Mouse (Mus musculus) myocyte (in vitro differentiated cells): ENCODE results near the gene Dazl.

Experiments
- CEBPB ChIP-seq: IDR thresholded peaks from 2 replicates; pipeline ENCODE4 v1.6.1; 2011; ENCODE audit warnings: mild to moderate bottlenecking, moderate library complexity; ENCODE audit not compliant: poor library complexity, insufficient read depth, severe bottlenecking
- MAX ChIP-seq: IDR thresholded peaks from one replicate; pipeline ENCODE4 v1.6.1; 2011; ENCODE audit warnings: low read depth, mild to moderate bottlenecking, control low read depth
- MYOD1 ChIP-seq, 3 experiments: IDR thresholded peaks; one replicate each; pipeline ENCODE4 v1.6.1; 2011; ENCODE audit warnings: control low read depth in 2 of 3, low read depth in 2 of 3, mild to moderate bottlenecking in 2 of 3, moderate library complexity in 1 of 3; ENCODE audit not compliant: insufficient read length in 2 of 3, control insufficient read depth in 1 of 3
- MYOG ChIP-seq, 3 experiments: IDR thresholded peaks; one replicate each; pipeline ENCODE4 v1.6.1; 2011; ENCODE audit warnings: control low read depth in 2 of 3, low read depth in 2 of 3, mild to moderate bottlenecking in 2 of 3; ENCODE audit not compliant: insufficient read length in 2 of 3, control insufficient read depth in 1 of 3, insufficient read depth in 1 of 3
- POLR2A ChIP-seq: IDR thresholded peaks from one replicate; pipeline ENCODE4 v1.6.1; 2011; ENCODE audit warnings: low read depth, mild to moderate bottlenecking, control low read depth, moderate library complexity; ENCODE audit not compliant: insufficient read length
- SRF ChIP-seq: IDR thresholded peaks from one replicate; pipeline ENCODE4 v1.6.1; 2011; ENCODE audit warnings: low read depth; ENCODE audit not compliant: control insufficient read depth, insufficient read length
- TCF12 ChIP-seq: IDR thresholded peaks from one replicate; pipeline ENCODE4 v1.6.1; 2011; ENCODE audit warnings: mild to moderate bottlenecking, control low read depth; ENCODE audit not compliant: poor library complexity, insufficient read depth, severe bottlenecking
- USF1 ChIP-seq: IDR thresholded peaks from one replicate; pipeline ENCODE4 v1.6.1; 2011; ENCODE audit warnings: low read depth, mild to moderate bottlenecking, control low read depth, moderate library complexity

DNA sequence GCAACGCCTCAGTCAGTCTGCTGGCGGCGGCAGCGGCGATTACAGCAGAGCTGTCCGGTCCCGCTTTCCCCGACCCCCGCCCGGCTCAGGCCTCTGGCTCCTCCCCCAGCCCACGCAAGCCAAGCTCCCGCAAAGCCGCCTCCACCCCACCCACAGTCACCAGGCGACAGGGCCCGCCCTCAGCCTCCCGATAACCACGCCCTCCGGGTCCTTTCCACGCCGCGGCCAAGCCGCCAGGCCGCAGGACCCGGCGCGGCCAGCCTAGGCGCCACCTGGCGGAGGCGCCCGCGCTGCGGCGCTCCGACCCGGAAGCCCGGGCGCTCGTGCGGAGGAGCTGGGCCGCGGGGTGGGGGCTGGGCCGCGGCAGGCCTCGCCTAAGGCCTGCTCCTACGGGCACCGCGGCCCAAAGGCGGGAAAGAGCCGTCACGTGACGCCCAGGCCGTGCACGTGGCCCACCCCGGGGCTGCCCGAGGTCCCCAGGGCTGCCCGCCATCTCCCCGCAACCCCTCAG lies 720 bp downstream of the Dazl start:
- TF ChIP-seq POLR2A, result no peak
- no peak for TF ChIP-seq MAX
- TF ChIP-seq SRF, result no peak
- no peak for TF ChIP-seq USF1
- no peak for TF ChIP-seq CEBPB
- no peak for TF ChIP-seq TCF12
- TF ChIP-seq MYOG (IDR thresholded peaks at IDR 0.05; ENCODE audit: control insufficient read depth in 1 of 3, insufficient read depth in 1 of 3, insufficient read length in 2 of 3, low read depth in 2 of 3), result no peak
- no peak for TF ChIP-seq MYOD1 (IDR thresholded peaks at IDR 0.05; ENCODE audit: control insufficient read depth in 1 of 3, insufficient read length in 2 of 3, low read depth in 2 of 3)
